Mouse (Mus musculus): ENCODE results near the gene Akr1b10.
"Not testable (repeated sequence)": the region's sequence is repeated elsewhere in the genome, so short reads cannot be mapped to it uniquely, and the experiment has no call there.

The Akr1b10 gene

GRCm38 (mm10) chr6:34371700-34372351 is 12.2 kb upstream of the Akr1b10 start:
- DNase-seq (ENCODE audit: low read depth, low spot score) = peak; percentile 90

DNA sequence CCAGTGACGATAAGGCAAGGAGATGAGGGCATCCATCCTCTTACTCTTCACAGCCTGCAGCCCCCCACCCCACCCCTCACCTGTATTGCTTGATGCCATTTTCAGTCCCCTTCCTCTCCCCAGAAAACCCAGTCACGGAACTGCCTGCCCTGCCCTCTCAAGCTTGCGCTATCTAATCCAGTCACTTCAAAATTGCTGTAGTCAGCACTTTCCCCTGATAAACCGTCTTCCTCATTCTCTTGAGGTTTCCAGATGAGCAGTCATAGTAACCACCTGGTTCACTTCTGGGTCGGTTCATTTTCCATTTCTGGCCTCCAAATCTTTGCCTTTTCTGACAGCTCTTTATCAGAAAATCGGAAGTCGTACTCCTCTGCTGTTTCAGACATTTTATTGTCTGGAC is 10.2 kb upstream of the Akr1b10 start:
- no peak for DNase-seq (ENCODE audit: low read depth, low spot score)

DNA sequence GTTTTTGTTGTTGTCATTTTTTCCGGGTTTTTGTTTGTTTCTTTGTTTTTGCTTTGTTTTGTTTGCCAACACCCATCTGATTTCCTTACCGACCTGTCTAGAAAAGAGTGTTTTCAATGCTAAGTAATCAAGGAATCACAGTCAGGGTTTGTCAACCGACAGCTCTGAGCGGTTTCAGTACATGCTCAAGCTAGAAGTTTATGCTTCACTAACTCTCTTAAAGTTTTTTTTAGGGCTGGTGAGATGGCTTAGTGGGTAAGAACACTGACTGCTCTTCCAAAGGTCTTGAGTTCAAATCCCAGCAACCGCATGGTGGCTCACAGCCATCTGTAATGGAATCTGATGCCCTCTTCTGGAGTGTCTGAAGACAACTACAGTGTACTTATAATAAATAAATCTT is 8.1 kb upstream of the Akr1b10 start:
- not testable (repeated sequence) for DNase-seq (ENCODE audit: low read depth, low spot score)

DNA sequence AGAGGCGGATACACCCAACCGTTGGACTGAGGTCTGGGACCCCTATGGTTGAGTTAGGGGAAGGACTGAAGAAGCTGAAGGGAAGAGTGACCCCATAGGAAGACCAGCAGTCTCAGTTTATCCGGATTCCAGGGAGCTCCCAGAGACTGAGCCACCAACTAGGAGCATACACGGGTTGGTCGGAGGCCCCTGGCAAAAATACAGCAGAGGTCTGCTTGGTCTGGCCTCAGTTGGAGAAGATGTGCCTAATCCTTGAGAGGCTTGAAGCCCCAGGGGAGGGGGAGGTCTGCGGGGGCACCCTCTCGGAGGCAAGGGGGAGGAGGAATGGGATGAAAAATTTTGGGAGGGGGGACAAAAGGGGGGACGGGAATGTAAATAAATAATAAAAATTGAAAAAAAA is 617 bp upstream of the Akr1b10 start:
- no peak for DNase-seq (ENCODE audit: low read depth, low spot score)

GRCm38 (mm10) chr6:34384701-34385370 is 818 bp downstream of the Akr1b10 start:
- peak; percentile 48 for DNase-seq (ENCODE audit: low read depth, low spot score)

GRCm38 (mm10) chr6:34388420-34389156 is 4.6 kb downstream of the Akr1b10 start:
- DNase-seq (ENCODE audit: low read depth, low spot score) = no peak

GRCm38 (mm10) chr6:34395897-34396296 is 11.9 kb downstream of the Akr1b10 start:
- DNase-seq (ENCODE audit: low read depth, low spot score) = no peak

GRCm38 (mm10) chr6:34398431-34398830 is 14.4 kb downstream of the Akr1b10 start:
- no peak for DNase-seq (ENCODE audit: low read depth, low spot score)

DNA sequence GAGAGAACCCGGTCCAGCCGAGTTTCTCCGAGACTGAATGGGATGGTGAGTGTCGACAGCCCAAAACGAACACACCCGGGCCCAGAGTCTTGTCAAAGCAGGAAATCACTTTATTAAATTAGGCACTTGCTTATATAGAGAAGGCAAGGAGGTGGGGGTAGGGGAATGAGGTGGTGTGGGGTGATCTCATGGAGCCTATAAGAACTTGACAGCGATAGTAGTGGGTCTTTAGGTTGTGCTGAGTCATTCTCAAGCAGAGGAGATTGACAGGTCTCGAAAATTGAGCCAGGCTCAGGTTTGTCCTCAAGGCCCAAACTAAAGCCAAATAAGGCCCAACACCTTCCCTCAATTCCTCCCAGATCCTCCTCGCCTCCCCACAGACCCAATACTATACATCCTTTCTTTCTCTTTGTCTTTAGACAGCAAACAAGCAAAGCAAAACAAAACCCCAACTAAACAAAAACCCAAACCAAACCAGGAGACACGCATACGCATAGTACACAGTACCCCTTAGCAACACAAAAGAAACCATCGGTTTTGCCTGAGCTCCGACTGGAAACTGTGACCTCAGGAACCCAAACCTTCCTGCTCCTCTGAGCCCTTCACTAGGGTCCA is 15.7 kb downstream of the Akr1b10 start:
- DNase-seq (ENCODE audit: low read depth, low spot score) = peak; percentile 67

- no peak for DNase-seq (ENCODE audit: low read depth, low spot score)
Measured at GRCm38 (mm10) chr6:34400696-34401095, 16.7 kb downstream of the Akr1b10 start.

DNA sequence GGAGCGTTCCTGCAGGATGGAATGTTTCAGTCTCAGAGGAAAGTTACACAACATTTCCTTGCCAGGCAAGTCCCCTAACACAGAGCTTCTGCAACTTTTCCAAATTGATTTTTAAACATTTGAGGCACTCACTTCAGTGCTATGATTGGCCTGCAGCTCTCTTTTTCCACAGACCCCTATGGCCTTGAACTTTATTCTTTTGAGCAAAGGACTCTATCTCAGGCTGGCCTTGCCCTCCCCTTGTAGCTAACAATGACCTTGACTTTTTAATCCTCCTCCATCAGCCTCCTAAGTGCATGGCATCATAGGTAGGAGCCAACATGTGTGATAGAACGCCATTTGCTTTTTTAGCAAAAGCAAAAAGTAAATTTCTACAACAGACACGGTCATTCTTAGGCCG is 22.7 kb downstream of the Akr1b10 start:
- DNase-seq (ENCODE audit: low read depth, low spot score) = no peak

GRCm38 (mm10) chr6:34407403-34407802 is 23.4 kb downstream of the Akr1b10 start:
- no peak for DNase-seq (ENCODE audit: low read depth, low spot score)

- DNase-seq (ENCODE audit: low read depth, low spot score) = no peak
Measured at GRCm38 (mm10) chr6:34412023-34412422, 28.0 kb downstream of the Akr1b10 start, which contains the start of gene Akr1b7. Gene Akr1b7 (plus strand): TSS chr6:34412334.

GRCm38 (mm10) chr6:34412688-34413087 is 28.7 kb downstream of the Akr1b10 start:
- no peak for DNase-seq (ENCODE audit: low read depth, low spot score)

DNA sequence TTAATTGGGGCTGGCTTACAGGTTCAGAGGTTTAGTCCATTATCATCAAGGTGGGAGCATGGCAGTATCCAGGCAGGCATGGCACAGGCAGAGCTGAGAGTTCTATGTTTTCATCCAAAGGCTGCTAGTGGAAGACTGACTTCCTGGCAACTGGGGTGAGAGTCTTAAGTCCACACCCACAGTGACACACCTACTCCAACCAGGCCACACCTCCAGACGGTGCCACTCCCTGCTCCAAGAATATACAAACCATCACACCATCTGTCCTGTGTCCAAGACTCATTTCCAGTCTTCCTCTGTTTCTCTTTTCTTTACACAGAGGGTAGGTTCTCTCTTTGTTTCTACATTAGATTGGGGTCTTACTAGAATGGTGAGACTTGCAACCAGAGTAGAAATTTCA is 29.4 kb downstream of the Akr1b10 start:
- not testable (repeated sequence) for DNase-seq (ENCODE audit: low read depth, low spot score)

DNA sequence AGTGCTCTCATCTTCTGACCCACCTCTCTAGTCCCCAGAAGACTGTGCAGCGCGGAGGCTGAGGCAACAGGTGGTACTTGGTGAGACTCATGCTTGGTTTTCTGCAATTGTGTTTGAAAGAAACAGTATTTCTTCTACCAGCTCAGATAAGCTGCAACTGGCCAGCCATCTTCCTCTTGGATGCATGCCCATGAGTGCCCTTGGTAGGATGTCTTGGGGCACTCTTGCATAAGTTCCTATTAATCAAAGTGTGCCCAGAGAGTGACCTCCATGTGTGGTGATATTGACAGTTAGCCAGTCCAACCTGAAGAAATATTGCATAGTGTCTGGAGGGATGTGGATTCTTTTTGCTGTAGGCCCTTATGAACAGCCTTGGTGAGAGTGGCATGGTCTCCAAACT is 32.5 kb downstream of the Akr1b10 start:
- no peak for DNase-seq (ENCODE audit: low read depth, low spot score)

DNA sequence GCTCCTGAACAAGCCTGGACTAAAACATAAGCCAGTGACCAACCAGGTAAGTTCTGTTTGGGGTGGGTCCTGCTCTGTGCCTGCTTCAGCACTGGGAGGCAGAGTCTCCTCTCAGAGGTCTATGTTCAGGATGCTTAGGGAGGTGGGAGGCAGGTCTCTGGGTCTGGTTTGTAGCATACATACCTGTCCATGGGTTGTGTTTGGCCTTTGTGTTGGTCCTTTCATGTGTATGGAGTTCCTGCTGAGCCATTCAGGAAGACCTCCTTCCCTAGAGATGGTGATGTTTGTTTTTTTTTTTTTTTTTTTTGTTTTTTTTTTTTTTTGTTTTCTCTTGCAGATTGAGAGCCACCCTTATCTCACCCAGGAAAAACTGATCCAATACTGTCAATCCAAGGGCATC is 35.1 kb downstream of the Akr1b10 start:
- DNase-seq (ENCODE audit: low read depth, low spot score) = peak; percentile 35

GRCm38 (mm10) chr6:34439006-34439405 is 55.0 kb downstream of the Akr1b10 start:
- DNase-seq (ENCODE audit: low read depth, low spot score) = no peak

DNA sequence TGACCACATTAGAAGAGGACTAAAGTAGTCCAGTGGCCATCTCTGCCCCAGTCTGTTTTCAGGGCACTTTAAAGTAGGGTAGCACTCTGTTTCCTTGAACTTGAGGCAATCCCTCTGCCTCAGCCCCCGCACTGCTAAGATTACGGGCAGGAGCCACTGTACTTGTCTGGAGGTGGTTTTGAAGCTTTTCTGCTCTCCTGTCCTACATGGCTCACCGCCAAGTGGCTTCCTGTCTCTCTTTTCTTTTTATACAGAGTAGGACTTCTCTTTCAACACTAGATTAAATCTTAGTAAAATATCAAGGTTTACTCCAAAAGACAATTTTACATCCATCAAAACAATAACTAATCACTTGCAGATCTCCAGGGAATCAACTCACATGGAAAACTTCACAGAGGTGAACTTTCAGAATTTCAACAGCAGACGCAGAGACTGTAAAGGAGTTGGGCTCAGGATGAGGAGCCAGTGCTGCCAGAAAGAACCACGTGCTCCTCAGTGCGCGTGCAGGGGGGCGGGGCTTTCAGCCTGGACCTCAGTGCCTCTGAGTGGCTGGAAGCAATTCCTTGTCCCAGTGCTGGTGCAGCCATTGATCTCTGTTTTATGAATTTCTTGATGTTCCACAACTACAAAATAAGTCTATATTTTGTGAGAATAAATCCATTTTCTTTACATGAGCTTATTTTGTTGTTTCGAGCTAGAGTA is 57.7 kb downstream of the Akr1b10 start:
- DNase-seq (ENCODE audit: low read depth, low spot score) = peak; percentile 51

- no peak for DNase-seq (ENCODE audit: low read depth, low spot score)
Measured at GRCm38 (mm10) chr6:34443791-34444190, 59.8 kb downstream of the Akr1b10 start.

Measured in ZHBTc4 (cell line).